11 mouse cellular contexts compared by ENCODE assay signal in the genomic region with DNA sequence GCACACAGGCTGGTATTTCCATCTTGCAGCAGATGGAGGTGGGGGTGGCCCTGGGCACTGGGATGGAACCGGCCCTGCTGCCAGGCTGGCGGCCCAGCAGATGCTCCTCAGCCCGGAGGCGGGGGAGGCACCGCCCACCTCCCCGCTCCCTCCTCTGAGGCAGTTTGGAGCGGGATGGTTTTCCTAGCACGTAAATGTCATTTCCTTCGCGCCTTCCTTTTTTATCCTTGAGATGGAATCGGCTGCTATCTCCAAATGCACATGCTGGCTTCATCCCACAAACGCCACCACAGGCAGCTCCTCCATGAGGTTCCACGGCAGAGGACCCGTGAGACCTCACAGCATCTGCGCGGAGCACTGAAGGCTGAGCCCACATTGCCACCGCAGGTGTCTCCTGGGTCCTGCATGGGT.
DNase-seq lines count a peak whose midpoint lies in the region; ATAC-seq and TF ChIP-seq lines count a peak whose summit lies in the region.
"Had no signal": no experiment of that assay in that cellular context is flagged by ENCODE, and none has a peak within 500 bp of the region (broad histone marks: within the 10 kb centered on the region; RNA-seq: fewer than 3 reads in every experiment).

No protein-coding gene starts in this region.

- TF ChIP-seq CTCF in kidney, postnatal 0 days (IDR thresholded peaks at IDR 0.05; ENCODE audit: low read depth): no peak
- no peak for TF ChIP-seq CTCF in gastrocnemius, adult 2 months (IDR thresholded peaks at IDR 0.05)

- peak; percentile 63 for ATAC-seq in kidney, postnatal 0 days (replicated peaks; ENCODE audit: low FRiP score, low read depth)
- no peak for ATAC-seq in erythroblast, adult 5-6 weeks (replicated peaks; ENCODE audit: low FRiP score, poor library complexity, severe bottlenecking)

- no peak overlapping the region for H3K4me2 ChIP-seq in kidney, postnatal 0 days (ENCODE audit: low read length)
- H3K4me2 ChIP-seq: heart, embryonic 11.5 days; lung, embryonic 14.5 days had no signal

- H3K4me1 ChIP-seq in kidney, postnatal 0 days (replicated peaks; ENCODE audit: insufficient read depth, low read length): no peaks in the 10 kb centered on the region

- no peak overlapping the region for H3K27ac ChIP-seq in kidney, postnatal 0 days
- H3K27ac ChIP-seq in gastrocnemius, adult 2 months: no peak overlapping the region

- no peaks in the 10 kb centered on the region for H3K27me3 ChIP-seq in kidney, postnatal 0 days (ENCODE audit: insufficient read depth, low read length)

- intact Hi-C loops in gastrocnemius, adult 2 months (cut with DNase I): no loop called here

- no peaks in the 10 kb centered on the region for H3K9me3 ChIP-seq in kidney, postnatal 0 days (replicated peaks; ENCODE audit: low read length)

- peak; percentile 66 for DNase-seq in kidney, postnatal 0 days (ENCODE audit: low spot score)
- no peak for DNase-seq in kidney, postnatal 14 days
- peak; percentile 46 to 74 for DNase-seq in cerebellum, postnatal 36 days
- peak; percentile 63 to 71 for DNase-seq in layer of hippocampus, postnatal 25 days (ENCODE audit: extremely low spot score in 1 of 2, low spot score in 1 of 2)
- peak; percentile 91 to 92 for DNase-seq in right cerebral cortex, postnatal 36 days (ENCODE audit: low spot score in 2 of 2)
- no peak for DNase-seq in gastrocnemius, adult 2 months
- DNase-seq in heart, adult 8-10 months (ENCODE audit: low spot score): no peak
- DNase-seq: kidney, adult 8-10 months; lung, embryonic 14.5 days had no signal

- no peak overlapping the region for H3K4me3 ChIP-seq in kidney, postnatal 0 days (replicated peaks; ENCODE audit: low read depth, low read length)
- no peak overlapping the region for H3K4me3 ChIP-seq in gastrocnemius, adult 2 months

- WGBS in kidney, postnatal 0 days: 62% methylated on average over 17 of the region's 17 CpGs

- no peak overlapping the region for H3K9ac ChIP-seq in kidney, postnatal 0 days (ENCODE audit: low read depth, low read length)
- H3K9ac ChIP-seq: lung, embryonic 14.5 days had no signal

- no peaks in the 10 kb centered on the region for H3K36me3 ChIP-seq in kidney, postnatal 0 days (ENCODE audit: insufficient read depth, low read length)

Comparison
In these comparisons a context has a peak if more than half of its experiments do, and no peak if none do; other contexts are left out.
1. DNase-seq: peak in kidney, postnatal 0 days (single experiment), cerebellum, postnatal 36 days (2 of 2), layer of hippocampus, postnatal 25 days (2 of 2) and right cerebral cortex, postnatal 36 days (2 of 2); none in kidney, postnatal 14 days (single experiment), gastrocnemius, adult 2 months (single experiment) and heart, adult 8-10 months (single experiment).